Mouse (Mus musculus): Measurements from ENCODE around the gene Slc6a4. TPM values are rescaled to one million over a fixed set of nuclear protein-coding genes. Genes with fewer than 3 reads are reported as not detected.

Gene Slc6a4
- polyA plus RNA-seq, 1 experiment from 2014 or later, result 5.0 TPM

GRCm38 (mm10) chr11:77078273-77079134 is 80.1 kb downstream of the Slc6a4 start, which contains the start of gene Nsrp1:
Nsrp1 (minus strand) TSS chr11:77078435.
- DNase-seq (peak; percentile 98), ATAC-seq (ENCODE audit: low FRiP score, low TSS enrichment) (peak; percentile 94)
- Histone ChIP-seq H3K27me3 (ENCODE audit: control insufficient read depth, insufficient read depth, low read length) (no peaks in the 10 kb centered on the region), H3K4me1 (ENCODE audit: control insufficient read depth, insufficient read depth, low read length) (peaks cover 4% of the 10 kb centered on the region; the same call in 1 of the 2 replicates), H3K4me3 (replicated peaks; ENCODE audit: low read depth, low read length) (peak within 1 kb of the TSS; percentile 83), H3K27ac (replicated peaks; ENCODE audit: low read depth, low read length) (peak within 1 kb of the TSS; percentile 92), H3K9me3 (ENCODE audit: control insufficient read depth, low read length) (no peaks in the 10 kb centered on the region), H3K36me3 (ENCODE audit: control insufficient read depth, insufficient read depth, low read length) (peaks cover 22% of the 10 kb centered on the region), H3K4me2 (ENCODE audit: low read length) (peak within 1 kb of the TSS; percentile 94), H3K9ac (replicated peaks; ENCODE audit: low read length) (peak within 1 kb of the TSS; percentile 73)
- WGBS, result 3% methylated on average over 48 of the region's 48 CpGs

GRCm38 (mm10) chr11:77079361-77079760 is 81.0 kb downstream of the Slc6a4 start:
- H3K4me3 ChIP-seq (replicated peaks; ENCODE audit: low read depth, low read length), result no peak overlapping the region
- H3K27me3 ChIP-seq (ENCODE audit: control insufficient read depth, insufficient read depth, low read length), result no peaks in the 10 kb centered on the region
- 90% methylated on average over 1 of the region's 1 CpGs for WGBS
- DNase-seq, result no peak
- ATAC-seq (ENCODE audit: low FRiP score, low TSS enrichment), result no peak
- no peak overlapping the region for H3K27ac ChIP-seq (replicated peaks; ENCODE audit: low read depth, low read length)
- peaks cover 15% of the 10 kb centered on the region for H3K36me3 ChIP-seq (ENCODE audit: control insufficient read depth, insufficient read depth, low read length)
- peaks cover 4% of the 10 kb centered on the region; the same call in 1 of the 2 replicates for H3K4me1 ChIP-seq (ENCODE audit: control insufficient read depth, insufficient read depth, low read length)
- H3K9ac ChIP-seq (replicated peaks; ENCODE audit: low read length), result no peak overlapping the region
- no peaks in the 10 kb centered on the region for H3K9me3 ChIP-seq (ENCODE audit: control insufficient read depth, low read length)
- no peak overlapping the region for H3K4me2 ChIP-seq (ENCODE audit: low read length)

MicroRNA genes within 50 kb of the gene (microRNA counts, 519-probe panel; counts per million panel counts)
- microRNA mmu-miR-423-3p (5,007 counts per million, percentile 50 among the panel's probes with 10 or more counts), microRNA mmu-miR-423-5p (4,747 counts per million, percentile 41 among the panel's probes with 10 or more counts)

Small RNA genes within 50 kb of the gene (microRNA-seq; reads per million reads assigned to microRNA genes)
- 2,814 reads per million, percentile 87 among the genes with 10 or more reads in this experiment for gene Mir423

Other genes starting within 250 kb of the Slc6a4 start
- 26.2 and 40.8 TPM in 2 replicates for gene Gosr1, start 235.0 kb upstream of the Slc6a4 start, polyA plus RNA-seq (2014; fragmentation: Nextera tagmentation; extraction: Ambion mirVana)
- 8.6 and 11.8 TPM in 2 replicates for gene Cpd, start 151.6 kb upstream of the Slc6a4 start, polyA plus RNA-seq (2014; fragmentation: Nextera tagmentation; extraction: Ambion mirVana)
- gene Tmigd1, start 96.4 kb upstream of the Slc6a4 start, polyA plus RNA-seq (2014; fragmentation: Nextera tagmentation; extraction: Ambion mirVana), result 0.16 TPM in 1 of 2 replicates, not detected in the other
- gene Blmh, start 73.8 kb upstream of the Slc6a4 start, polyA plus RNA-seq (2014; fragmentation: Nextera tagmentation; extraction: Ambion mirVana), result 113 and 136 TPM in 2 replicates
- 50.5 and 54.7 TPM in 2 replicates for gene Nsrp1, start 79.8 kb downstream of the Slc6a4 start, polyA plus RNA-seq (2014; fragmentation: Nextera tagmentation; extraction: Ambion mirVana)
- gene Efcab5, start 190.4 kb downstream of the Slc6a4 start, polyA plus RNA-seq (2014; fragmentation: Nextera tagmentation; extraction: Ambion mirVana), result 0.55 and 1.1 TPM in 2 replicates
- 23.0 and 26.6 TPM in 2 replicates for gene Ssh2, start 217.7 kb downstream of the Slc6a4 start, polyA plus RNA-seq (2014; fragmentation: Nextera tagmentation; extraction: Ambion mirVana)